Mouse (Mus musculus): ENCODE results near the gene Gm11239. TPM values are rescaled to one million over a fixed set of nuclear protein-coding genes. Genes with fewer than 3 reads are reported as not detected.
"Not testable (repeated sequence)": the region's sequence is repeated elsewhere in the genome, so short reads cannot be mapped to it uniquely, and the experiment has no call there.

Gm11239 gene
- not detected for total RNA-seq (2021)
- long read RNA-seq, experiment 1 = 0 reads
- long read RNA-seq, experiment 2 = 0 reads

GRCm38 (mm10) chr4:73668054-73668453, at the start of gene Gm11239:
Gene Gm11239, plus strand, starts transcription at chr4:73668354.
- intact Hi-C loops (cut with DNase I); DNase-seq: not testable (repeated sequence)

- intact Hi-C loops (cut with DNase I); DNase-seq: not testable (repeated sequence)
Measured at GRCm38 (mm10) chr4:73622684-73623083, 45.5 kb upstream of the Gm11239 start, which contains the start of gene Gm11237. Gene Gm11237, plus strand, starts transcription at chr4:73622984.

- intact Hi-C loops (cut with DNase I); DNase-seq: not testable (repeated sequence)
Measured at GRCm38 (mm10) chr4:73637821-73638220, 30.3 kb upstream of the Gm11239 start, which contains the start of gene Gm11236. Gene Gm11236, plus strand, starts transcription at chr4:73638121.

GRCm38 (mm10) chr4:73661864-73662263, 6.3 kb upstream of the Gm11239 start:
- intact Hi-C loops (cut with DNase I); DNase-seq: not testable (repeated sequence)

GRCm38 (mm10) chr4:73683216-73683615, 15.1 kb downstream of the Gm11239 start, which contains the start of gene Gm428:
Gene Gm428, plus strand, starts transcription at chr4:73683516.
- DNase-seq; intact Hi-C loops (cut with DNase I): not testable (repeated sequence)

- DNase-seq = no peak
- intact Hi-C loops (cut with DNase I) = no loop called here
Measured at GRCm38 (mm10) chr4:73718761-73719160, 50.6 kb downstream of the Gm11239 start.

- DNase-seq = no peak
- intact Hi-C loops (cut with DNase I) = no loop called here
Measured at GRCm38 (mm10) chr4:73719819-73720218, 51.7 kb downstream of the Gm11239 start.

Other genes with a start within 250 kb of the Gm11239 start
- gene Gm11238, start 60.5 kb upstream of the Gm11239 start, total RNA-seq (2021) = not detected
- gene Gm11237, start 45.4 kb upstream of the Gm11239 start, total RNA-seq (2021) = not detected
- not detected for gene Gm11236, start 30.2 kb upstream of the Gm11239 start, total RNA-seq (2021)
- gene Gm428, start 15.2 kb downstream of the Gm11239 start, total RNA-seq (2021) = not detected
- gene Rasef, start 122.6 kb downstream of the Gm11239 start, total RNA-seq (2021) = not detected
- gene Gm11758, start 207.9 kb downstream of the Gm11239 start, total RNA-seq (2021) = not detected
- gene Gm11757, start 222.8 kb downstream of the Gm11239 start, total RNA-seq (2021) = not detected
- not detected for gene Gm13871, start 237.6 kb downstream of the Gm11239 start, total RNA-seq (2021)